Mouse (Mus musculus): ENCODE measurements at regions not wholly inside any gene's neighbourhood (a gene's known extent, or its start where the extent isn't known, plus 50 kb on each side); places are given as distances from the start of the nearest gene placed in this dataset.
A peak's percentile ranks its signal among the peaks of the same experiment; 100 is the strongest.

DNA sequence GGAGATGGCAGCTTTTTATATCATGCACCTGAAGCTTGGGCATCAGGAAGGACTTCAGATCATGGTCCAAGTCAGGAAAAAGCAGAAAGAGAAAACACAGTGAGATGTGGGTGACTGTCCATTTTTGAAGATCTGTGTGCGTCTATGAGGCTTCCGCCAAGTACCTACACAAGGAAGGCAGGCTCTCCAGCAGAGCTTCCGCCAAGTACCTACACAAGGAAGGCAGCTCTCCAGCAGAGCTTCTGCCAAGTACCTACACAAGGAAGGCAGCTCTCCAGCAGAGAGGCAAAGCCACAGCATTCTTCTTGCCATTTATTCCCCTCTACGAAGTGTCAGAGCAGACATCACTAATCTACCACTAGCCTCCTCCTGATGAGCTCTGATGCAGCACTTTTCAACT lies 231.1 kb upstream of the Eif4g2 start:
- no peaks in the 10 kb centered on the region for H3K27me3 ChIP-seq (replicated peaks)
- no peak overlapping the region for H3K4me2 ChIP-seq (replicated peaks)
- 94% methylated on average over 4 of the region's 4 CpGs for WGBS
- H3K36me3 ChIP-seq = no peaks in the 10 kb centered on the region
- H3K27ac ChIP-seq = no peak overlapping the region
- H3K4me3 ChIP-seq (replicated peaks) = no peak overlapping the region
- 0 out of 2 replicates have a peak, but pooled peaks cover 4% of the 10 kb centered on the region for H3K9me3 ChIP-seq
- H3K9ac ChIP-seq = no peak overlapping the region
- ATAC-seq = no peak
- no peaks in the 10 kb centered on the region for H3K4me1 ChIP-seq (replicated peaks)

DNA sequence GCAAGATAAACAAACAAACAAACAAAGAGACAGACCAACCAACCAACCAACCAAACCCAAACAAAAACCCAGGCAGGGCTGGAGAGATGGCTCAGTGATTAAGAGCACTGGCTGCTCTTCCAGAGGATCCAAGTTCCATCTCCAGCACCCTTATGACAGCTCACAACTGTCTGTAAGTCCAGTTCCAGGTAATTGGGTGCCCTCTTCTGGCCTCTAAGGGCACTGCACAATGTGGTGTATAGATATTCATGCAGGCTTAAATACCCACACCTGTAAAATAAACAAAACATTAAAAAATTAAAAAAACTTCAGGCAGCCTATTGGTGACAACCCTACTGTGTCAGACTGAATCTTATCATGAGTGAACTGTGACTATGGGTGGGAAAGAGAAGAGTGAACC lies 222.4 kb upstream of the Eif4g2 start:
- H3K9ac ChIP-seq = no peak overlapping the region
- no peak for ATAC-seq
- H3K9me3 ChIP-seq = no peaks in the 10 kb centered on the region
- no peak overlapping the region for H3K4me3 ChIP-seq (replicated peaks)
- no peak overlapping the region for H3K4me2 ChIP-seq (replicated peaks)
- H3K36me3 ChIP-seq = no peaks in the 10 kb centered on the region
- no peak overlapping the region for H3K27ac ChIP-seq
- no peaks in the 10 kb centered on the region for H3K4me1 ChIP-seq (replicated peaks)
- H3K27me3 ChIP-seq (replicated peaks) = no peaks in the 10 kb centered on the region

DNA sequence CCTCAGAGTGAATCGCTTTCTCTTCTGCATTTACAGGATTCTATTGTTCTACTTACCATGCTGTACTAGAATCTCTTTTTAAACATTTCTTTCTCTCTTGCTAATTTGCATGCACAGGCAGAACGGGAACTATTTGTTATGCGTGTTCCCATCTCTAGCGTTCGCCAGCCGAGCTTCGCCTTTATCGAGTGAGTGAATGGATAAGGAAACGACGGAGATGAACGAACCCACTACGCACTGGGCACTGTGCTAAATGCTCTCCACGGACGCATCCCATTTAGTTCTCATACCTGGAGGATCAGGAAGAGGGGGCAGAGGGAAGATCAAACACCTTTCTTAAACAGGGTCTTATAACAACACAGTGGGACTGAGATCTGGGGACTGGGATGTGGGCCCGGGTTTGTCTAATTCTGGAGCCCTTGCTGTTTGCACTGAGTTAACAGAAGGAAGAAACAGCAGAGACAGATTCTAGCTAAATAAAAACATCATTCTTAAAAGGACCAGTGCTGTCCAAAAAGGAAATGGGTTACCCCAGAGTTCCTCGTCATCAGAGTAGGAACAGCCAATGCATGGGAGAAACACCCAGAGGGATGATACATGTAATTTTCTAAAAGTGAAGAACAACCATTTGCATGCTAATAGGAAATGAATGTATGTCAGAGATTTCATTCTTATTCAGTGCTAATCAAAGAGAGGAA lies 219.1 kb upstream of the Eif4g2 start:
- no peaks in the 10 kb centered on the region for H3K9me3 ChIP-seq
- ATAC-seq = no peak
- H3K4me2 ChIP-seq (replicated peaks) = no peak overlapping the region
- H3K36me3 ChIP-seq = no peaks in the 10 kb centered on the region
- H3K27ac ChIP-seq = no peak overlapping the region
- H3K9ac ChIP-seq = no peak overlapping the region
- H3K4me1 ChIP-seq (replicated peaks) = no peaks in the 10 kb centered on the region
- no peak overlapping the region for H3K4me3 ChIP-seq (replicated peaks)
- H3K27me3 ChIP-seq (replicated peaks) = no peaks in the 10 kb centered on the region
- WGBS = 85% methylated on average over 16 of the region's 16 CpGs

DNA sequence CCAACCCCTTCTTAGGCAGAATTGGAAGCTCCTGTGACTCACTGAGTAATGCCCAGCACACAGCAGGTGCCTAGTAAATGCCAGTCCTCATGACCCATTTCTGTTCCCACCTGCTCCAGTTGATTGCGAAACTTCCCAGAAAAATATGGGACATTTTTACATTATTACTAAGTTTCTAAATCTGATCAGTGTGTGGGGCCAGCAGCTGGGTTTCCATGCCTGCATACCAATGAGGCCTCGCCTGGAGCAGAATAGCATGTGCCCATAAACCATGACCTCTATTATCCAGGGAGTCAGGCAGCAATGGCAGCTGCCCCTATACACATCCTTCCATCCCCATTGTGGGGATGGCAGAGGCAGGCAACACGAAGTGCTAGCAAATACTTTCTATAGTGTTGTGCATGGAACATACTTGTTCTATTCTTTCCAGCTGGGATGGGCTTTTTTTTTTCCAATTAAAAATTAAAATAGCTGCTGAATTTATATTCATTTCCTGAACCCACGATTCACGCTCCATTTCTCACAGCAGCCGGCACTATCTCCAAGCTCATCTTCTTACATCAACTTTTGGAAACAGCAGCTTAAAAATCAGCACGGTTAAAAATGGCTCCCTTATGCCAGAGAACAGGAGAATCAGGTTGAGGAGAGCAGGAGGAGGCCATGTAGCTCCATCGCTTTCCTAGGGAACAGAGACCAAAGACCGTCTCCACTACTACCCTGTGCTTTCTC lies 214.5 kb upstream of the Eif4g2 start:
- H3K36me3 ChIP-seq = no peaks in the 10 kb centered on the region
- no peak overlapping the region for H3K4me3 ChIP-seq (replicated peaks)
- 86% methylated on average over 9 of the region's 9 CpGs for WGBS
- ATAC-seq = no peak
- no peak overlapping the region for H3K9ac ChIP-seq
- H3K27me3 ChIP-seq (replicated peaks) = no peaks in the 10 kb centered on the region
- no peaks in the 10 kb centered on the region for H3K9me3 ChIP-seq
- H3K4me1 ChIP-seq (replicated peaks) = no peaks in the 10 kb centered on the region
- H3K4me2 ChIP-seq (replicated peaks) = no peak overlapping the region
- no peak overlapping the region for H3K27ac ChIP-seq

DNA sequence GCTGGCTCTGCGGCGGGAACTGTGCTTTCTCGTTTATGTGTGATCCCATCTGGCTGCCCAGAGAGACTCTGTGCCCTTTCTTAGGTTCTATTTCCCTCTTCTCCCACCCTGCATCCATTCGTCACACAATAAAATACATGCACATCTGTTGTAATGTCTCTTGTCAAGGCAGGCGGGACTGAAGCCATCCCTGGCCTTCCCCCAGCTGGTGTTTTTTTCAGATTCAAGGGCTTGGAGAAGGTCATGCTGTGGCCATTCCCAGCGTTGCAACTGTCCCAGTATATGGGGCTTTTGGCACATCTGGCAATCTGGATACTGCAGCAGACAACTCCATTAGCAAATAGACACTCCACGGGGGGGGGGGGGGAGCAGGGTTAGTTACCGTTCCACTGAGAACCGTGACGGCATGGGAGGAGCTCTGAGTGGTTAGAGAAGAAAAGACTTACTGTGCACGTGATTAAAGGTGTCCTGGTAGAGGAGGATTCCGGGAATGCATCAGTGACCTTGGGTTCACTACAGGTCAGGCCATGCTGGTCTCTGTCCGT lies 200.7 kb upstream of the Eif4g2 start:
- H3K9ac ChIP-seq = no peak overlapping the region
- 49% methylated on average over 13 of the region's 13 CpGs for WGBS
- H3K36me3 ChIP-seq = no peaks in the 10 kb centered on the region
- no peak overlapping the region for H3K27ac ChIP-seq
- H3K27me3 ChIP-seq (replicated peaks) = no peaks in the 10 kb centered on the region
- no peak overlapping the region for H3K4me2 ChIP-seq (replicated peaks)
- H3K9me3 ChIP-seq = no peaks in the 10 kb centered on the region
- H3K4me1 ChIP-seq (replicated peaks) = no peaks in the 10 kb centered on the region
- H3K4me3 ChIP-seq (replicated peaks) = no peak overlapping the region
- ATAC-seq = no peak

DNA sequence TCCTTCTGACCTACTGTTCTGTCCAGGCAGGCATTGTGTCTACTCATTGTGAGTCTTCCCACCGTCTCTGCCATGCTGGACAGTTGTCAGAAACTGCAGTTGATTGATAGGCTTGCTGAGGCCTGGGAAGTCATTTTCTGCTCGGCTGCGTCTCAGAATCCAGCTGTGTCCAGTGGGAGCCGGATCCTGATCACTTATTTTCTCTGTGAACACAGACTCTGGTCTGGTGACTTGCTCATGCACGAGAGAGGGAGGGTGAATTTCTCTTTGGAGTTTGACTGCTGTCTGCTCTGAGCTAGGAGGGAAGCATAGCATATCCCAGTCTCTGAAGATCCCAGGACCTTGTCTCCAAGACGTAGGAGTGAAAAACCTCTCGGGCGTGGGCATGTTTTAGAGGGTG lies 199.5 kb upstream of the Eif4g2 start:
- Histone ChIP-seq H3K4me3 (replicated peaks) (no peak overlapping the region), H3K9me3 (no peaks in the 10 kb centered on the region), H3K4me2 (replicated peaks) (no peak overlapping the region), H3K27ac (no peak overlapping the region), H3K9ac (no peak overlapping the region), H3K27me3 (replicated peaks) (no peaks in the 10 kb centered on the region), H3K4me1 (replicated peaks) (no peaks in the 10 kb centered on the region), H3K36me3 (no peaks in the 10 kb centered on the region)
- ATAC-seq = no peak
- 61% methylated on average over 8 of the region's 8 CpGs for WGBS

DNA sequence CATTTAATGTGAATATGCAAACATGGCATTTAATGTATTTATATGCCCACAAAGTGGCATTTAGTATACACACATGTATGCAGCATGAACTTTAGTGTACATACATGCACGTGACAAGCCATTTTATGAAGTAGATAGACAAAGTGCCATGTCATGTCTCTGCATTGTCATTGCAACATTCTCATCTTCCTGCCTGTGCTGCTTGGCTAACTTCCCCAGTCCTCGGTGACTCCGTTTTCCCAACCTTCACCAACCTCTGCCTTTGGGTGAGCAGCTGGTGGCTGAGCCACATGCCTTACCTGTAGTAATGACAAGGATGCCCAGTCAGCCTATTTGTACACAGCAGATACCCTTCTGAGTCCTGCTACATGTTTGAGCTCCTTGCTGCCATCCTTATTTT lies 194.9 kb upstream of the Eif4g2 start:
- Histone ChIP-seq H3K4me1 (replicated peaks) (no peaks in the 10 kb centered on the region), H3K4me3 (replicated peaks) (no peak overlapping the region), H3K27ac (no peak overlapping the region), H3K27me3 (replicated peaks) (no peaks in the 10 kb centered on the region), H3K9me3 (no peaks in the 10 kb centered on the region), H3K9ac (no peak overlapping the region), H3K4me2 (replicated peaks) (no peak overlapping the region), H3K36me3 (no peaks in the 10 kb centered on the region)
- no peak for ATAC-seq
- whole genome bisulfite sequencing = 84% methylated on average over 3 of the region's 3 CpGs

DNA sequence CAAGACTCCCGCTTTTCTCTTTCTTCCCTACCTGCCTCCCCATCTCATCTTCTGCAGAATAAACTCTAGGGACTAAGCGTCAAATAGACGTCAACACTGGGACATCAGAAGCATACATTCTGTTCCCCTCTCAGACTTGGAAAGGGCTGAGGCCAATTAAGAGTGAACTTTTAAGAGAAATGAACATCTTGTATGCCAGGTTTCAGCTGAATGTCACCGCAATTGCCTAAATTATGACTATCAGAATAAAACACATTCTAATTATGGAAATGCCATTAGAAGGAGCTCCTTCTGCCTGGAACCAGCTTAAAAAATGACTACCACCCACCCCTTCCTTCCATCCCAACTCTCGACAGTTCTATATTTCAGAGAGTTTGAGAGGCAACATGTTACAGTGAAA lies 191.0 kb upstream of the Eif4g2 start:
- Histone ChIP-seq H3K4me3 (replicated peaks) (no peak overlapping the region), H3K27ac (no peak overlapping the region), H3K36me3 (no peaks in the 10 kb centered on the region), H3K4me1 (replicated peaks) (no peaks in the 10 kb centered on the region), H3K4me2 (replicated peaks) (no peak overlapping the region), H3K9ac (no peak overlapping the region), H3K9me3 (no peaks in the 10 kb centered on the region), H3K27me3 (replicated peaks) (no peaks in the 10 kb centered on the region)
- 93% methylated on average over 5 of the region's 5 CpGs for WGBS
- no peak for ATAC-seq

DNA sequence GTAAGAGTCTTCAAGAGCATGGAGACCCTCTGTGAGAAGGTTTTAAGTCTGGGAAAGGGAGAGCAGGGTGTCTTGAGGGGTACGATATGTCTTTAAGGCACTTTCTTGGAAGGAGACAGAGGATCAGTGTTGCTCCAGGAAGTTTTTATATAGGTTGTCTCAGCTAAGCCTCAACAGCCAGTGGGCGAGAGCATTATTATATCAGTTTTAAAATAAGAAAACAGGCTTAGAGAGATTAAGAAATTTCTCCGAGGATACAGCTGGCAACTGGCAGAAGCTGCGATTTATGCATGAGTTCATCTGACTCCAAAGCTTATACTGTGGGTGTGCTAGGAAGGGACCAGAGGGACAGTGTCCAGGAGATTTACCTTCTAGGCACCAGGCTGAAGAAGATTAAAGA lies 188.0 kb upstream of the Eif4g2 start:
- no peak overlapping the region for H3K9ac ChIP-seq
- H3K36me3 ChIP-seq = no peaks in the 10 kb centered on the region
- H3K9me3 ChIP-seq = no peaks in the 10 kb centered on the region
- no peak overlapping the region for H3K27ac ChIP-seq
- no peak for ATAC-seq
- H3K4me2 ChIP-seq (replicated peaks) = no peak overlapping the region
- H3K27me3 ChIP-seq (replicated peaks) = no peaks in the 10 kb centered on the region
- 77% methylated on average over 4 of the region's 4 CpGs for WGBS
- no peaks in the 10 kb centered on the region for H3K4me1 ChIP-seq (replicated peaks)
- H3K4me3 ChIP-seq (replicated peaks) = no peak overlapping the region

DNA sequence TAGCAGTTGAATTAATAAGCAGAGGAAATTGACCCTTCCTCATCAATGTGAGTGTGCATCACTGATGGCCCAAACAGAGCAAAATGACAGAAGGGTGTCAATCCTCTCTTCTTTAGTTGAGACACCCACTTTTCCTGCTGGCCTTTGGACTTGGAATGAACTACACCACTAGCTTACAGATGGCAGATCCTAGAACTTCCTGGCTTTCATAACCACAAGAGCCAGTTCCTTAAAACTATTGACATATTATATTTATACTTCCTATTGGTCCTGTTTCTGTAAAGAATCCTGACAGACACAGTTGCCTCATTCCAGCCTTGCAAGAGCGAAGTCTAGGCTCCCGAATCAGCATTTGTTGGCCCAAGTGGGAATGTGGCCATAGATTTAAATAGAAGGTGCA lies 185.4 kb upstream of the Eif4g2 start:
- Histone ChIP-seq H3K27me3 (replicated peaks) (no peaks in the 10 kb centered on the region), H3K36me3 (no peaks in the 10 kb centered on the region), H3K4me2 (replicated peaks) (no peak overlapping the region), H3K9ac (no peak overlapping the region), H3K27ac (no peak overlapping the region), H3K9me3 (no peaks in the 10 kb centered on the region), H3K4me3 (replicated peaks) (no peak overlapping the region), H3K4me1 (replicated peaks) (no peaks in the 10 kb centered on the region)
- ATAC-seq = no peak
- WGBS = 91% methylated on average over 2 of the region's 2 CpGs

DNA sequence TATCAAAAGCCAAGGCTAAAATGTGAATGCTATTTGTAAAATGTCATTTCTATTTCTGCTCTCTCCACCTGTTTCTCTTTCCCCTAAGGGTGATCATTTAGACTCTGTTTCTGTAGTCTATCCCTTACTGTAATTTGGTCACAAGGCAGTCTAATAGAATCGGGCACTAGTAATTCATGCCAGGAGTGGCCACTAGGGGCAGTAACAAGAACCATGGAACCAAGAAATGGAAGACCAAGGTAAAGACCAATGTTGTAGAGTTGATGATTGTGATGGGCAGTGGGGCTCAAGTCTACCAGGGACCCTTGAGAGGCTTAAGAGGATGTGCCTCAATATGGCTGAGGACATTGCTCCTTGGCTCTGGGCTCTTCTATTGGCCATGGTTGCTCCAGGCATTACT lies 180.5 kb upstream of the Eif4g2 start:
- no peak overlapping the region for H3K4me2 ChIP-seq (replicated peaks)
- no peaks in the 10 kb centered on the region for H3K9me3 ChIP-seq
- H3K4me1 ChIP-seq (replicated peaks) = peaks cover 9% of the 10 kb centered on the region; the same call in 1 of the 2 replicates
- no peak overlapping the region for H3K9ac ChIP-seq
- no peaks in the 10 kb centered on the region for H3K36me3 ChIP-seq
- no peak overlapping the region for H3K27ac ChIP-seq
- no peak for ATAC-seq
- 72% methylated on average over 1 of the region's 1 CpGs for WGBS
- no peaks in the 10 kb centered on the region for H3K27me3 ChIP-seq (replicated peaks)
- H3K4me3 ChIP-seq (replicated peaks) = no peak overlapping the region

DNA sequence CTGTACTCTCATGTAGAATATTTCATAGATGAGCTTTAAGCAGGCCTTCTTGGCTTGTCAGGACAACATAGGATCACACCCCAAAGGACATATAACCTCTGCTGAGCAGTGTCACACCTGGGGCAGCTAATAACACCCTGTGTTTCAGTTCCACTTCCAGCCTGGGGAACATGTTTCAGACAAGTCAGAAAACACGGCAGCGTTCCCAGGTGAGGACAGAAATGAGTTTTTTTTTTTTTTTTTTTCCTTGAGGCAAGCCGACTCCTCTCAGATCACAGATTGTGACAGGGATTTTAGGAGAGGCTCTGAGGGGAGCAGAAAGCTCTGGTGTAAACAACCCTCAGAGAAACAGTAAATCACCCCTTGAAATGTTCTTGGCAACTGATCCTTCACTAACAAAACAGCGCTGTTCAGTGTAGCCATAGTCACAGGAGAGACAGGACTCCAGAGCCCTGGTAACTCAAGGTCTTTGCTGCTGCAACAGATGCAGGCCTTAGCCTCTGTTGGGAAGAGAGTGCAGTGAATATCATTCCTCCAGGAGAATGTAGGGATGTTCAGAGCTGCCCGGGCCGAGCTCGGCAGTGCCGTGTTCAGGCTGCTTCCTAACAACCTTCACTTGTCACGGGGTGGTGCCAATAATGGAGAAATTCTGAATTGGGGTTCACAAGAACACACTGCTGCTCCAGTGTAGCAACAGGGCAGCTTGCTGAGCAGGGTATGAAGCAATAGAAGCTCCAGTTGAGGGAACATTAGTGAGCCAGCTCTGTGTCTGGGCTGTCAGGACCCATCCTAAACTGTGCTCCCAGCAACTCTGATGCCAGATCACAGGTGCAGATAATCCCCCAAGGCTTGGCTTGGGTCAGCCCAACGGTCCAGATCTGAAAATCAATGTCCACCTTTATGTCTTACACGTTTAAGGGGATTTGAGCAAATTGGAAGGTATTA lies 177.1 kb upstream of the Eif4g2 start:
- no peak overlapping the region for H3K9ac ChIP-seq
- H3K9me3 ChIP-seq = no peaks in the 10 kb centered on the region
- no peaks in the 10 kb centered on the region for H3K36me3 ChIP-seq
- peak; percentile 56 for ATAC-seq
- H3K27ac ChIP-seq = peak overlapping the region; percentile 42
- peaks cover 9% of the 10 kb centered on the region; the same call in 1 of the 2 replicates for H3K4me1 ChIP-seq (replicated peaks)
- H3K4me2 ChIP-seq (replicated peaks) = no peak overlapping the region
- no peaks in the 10 kb centered on the region for H3K27me3 ChIP-seq (replicated peaks)
- H3K4me3 ChIP-seq (replicated peaks) = no peak overlapping the region
- WGBS = 46% methylated on average over 11 of the region's 11 CpGs
